Comparison of ENCODE assay signal across 9 mouse cellular contexts in genomic region chr9:61164501-61165251, GRCm38 (mm10).
DNase-seq lines count a peak whose midpoint lies in the region; ATAC-seq and TF ChIP-seq lines count a peak whose summit lies in the region.
"Had no signal": no experiment of that assay in that cellular context is flagged by ENCODE, and none has a peak within 500 bp of the region (broad histone marks: within the 10 kb centered on the region; RNA-seq: fewer than 3 reads in every experiment).

No protein-coding gene starts in this region.

- 73% methylated on average over 11 of the region's 11 CpGs for WGBS in hindbrain, postnatal 0 days
- 72% methylated on average over 11 of the region's 11 CpGs for WGBS in hindbrain, embryonic 13.5 days
- WGBS in heart, embryonic 14.5 days = 45% methylated on average over 11 of the region's 11 CpGs
- WGBS in lung, postnatal 0 days = 35% methylated on average over 11 of the region's 11 CpGs

- H3K4me1 ChIP-seq in hindbrain, postnatal 0 days (ENCODE audit: insufficient read depth, low read length) = 0 out of 2 replicates have a peak, but pooled peaks cover 10% of the 10 kb centered on the region
- peaks cover 26% of the 10 kb centered on the region for H3K4me1 ChIP-seq in hindbrain, embryonic 13.5 days (replicated peaks)
- H3K4me1 ChIP-seq in heart, embryonic 14.5 days (ENCODE audit: control insufficient read depth in 2 of 2, insufficient read depth in 2 of 2, low read length in 2 of 2) = peaks cover 0 to 5% of the 10 kb centered on the region in 2 experiments; a peak in 1 of 4 replicates
- peaks cover 14% of the 10 kb centered on the region for H3K4me1 ChIP-seq in lung, postnatal 0 days (ENCODE audit: insufficient read depth, low read depth, low read length)

- H3K27ac ChIP-seq in hindbrain, postnatal 0 days = no peak overlapping the region
- H3K27ac ChIP-seq in hindbrain, embryonic 13.5 days = no peak overlapping the region
- H3K27ac ChIP-seq in heart, embryonic 14.5 days (replicated peaks in 1 of 2; ENCODE audit: control insufficient read depth in 1 of 2, insufficient read depth in 1 of 2, low read depth in 2 of 2, low read length in 2 of 2) = peak overlapping the region in 1 of 2 experiments; percentile 41; a peak in 2 of 4 replicates
- peak overlapping the region; percentile 4; the same call in 1 of the 2 replicates for H3K27ac ChIP-seq in lung, postnatal 0 days (ENCODE audit: low read length)
- H3K27ac ChIP-seq: neural tube, embryonic 12.5 days had no signal

- no peaks in the 10 kb centered on the region for H3K9me3 ChIP-seq in hindbrain, postnatal 0 days (ENCODE audit: low read length)
- H3K9me3 ChIP-seq in hindbrain, embryonic 13.5 days = no peaks in the 10 kb centered on the region
- H3K9me3 ChIP-seq in heart, embryonic 14.5 days (ENCODE audit: control insufficient read depth, low read length) = no peaks in the 10 kb centered on the region
- H3K9me3 ChIP-seq in lung, postnatal 0 days (ENCODE audit: low read length) = no peaks in the 10 kb centered on the region
- H3K9me3 ChIP-seq: neural tube, embryonic 12.5 days had no signal

- no peak for ATAC-seq in hindbrain, postnatal 0 days
- ATAC-seq in hindbrain, embryonic 13.5 days (ENCODE audit: low FRiP score) = no peak
- 0 out of 2 replicates have a peak, but pooled peaks have one; percentile 38 for ATAC-seq in heart, embryonic 14.5 days (ENCODE audit: insufficient number of reproducible peaks, insufficient read depth, low FRiP score, low read depth)
- peak; percentile 80 for ATAC-seq in lung, postnatal 0 days

- 0 out of 2 replicates have a peak, but pooled peaks have one; percentile 2 for TF ChIP-seq CTCF in hindbrain, postnatal 0 days (IDR thresholded peaks at IDR 0.05; ENCODE audit: low read depth)
- no peak for TF ChIP-seq CTCF in brain, embryonic 14.5 days (IDR thresholded peaks at IDR 0.05; ENCODE audit: borderline replicate concordance, extremely low read depth, insufficient read depth, insufficient read length)
- peak; percentile 37 for TF ChIP-seq CTCF in lung, postnatal 0 days (IDR thresholded peaks at IDR 0.05)

- H3K27me3 ChIP-seq in hindbrain, postnatal 0 days (ENCODE audit: insufficient read depth, low read length) = no peaks in the 10 kb centered on the region
- H3K27me3 ChIP-seq in hindbrain, embryonic 13.5 days = peaks cover 17% of the 10 kb centered on the region
- H3K27me3 ChIP-seq in heart, embryonic 14.5 days (ENCODE audit: control insufficient read depth, insufficient read depth, low read length) = peaks cover 20% of the 10 kb centered on the region; the same call in 1 of the 2 replicates
- H3K27me3 ChIP-seq in lung, postnatal 0 days (replicated peaks; ENCODE audit: insufficient read depth, low read length) = peaks cover 1% of the 10 kb centered on the region; the same call in 1 of the 2 replicates

- no peak overlapping the region for H3K4me2 ChIP-seq in hindbrain, postnatal 0 days (ENCODE audit: low read depth, low read length)
- H3K4me2 ChIP-seq in hindbrain, embryonic 13.5 days = no peak overlapping the region
- no peak overlapping the region for H3K4me2 ChIP-seq in heart, embryonic 14.5 days (ENCODE audit: low read length)
- no peak overlapping the region for H3K4me2 ChIP-seq in lung, postnatal 0 days (replicated peaks; ENCODE audit: low read depth, low read length)
- H3K4me2 ChIP-seq: neural tube, embryonic 12.5 days had no signal

- no peak for TF ChIP-seq EP300 in lung, postnatal 0 days (IDR thresholded peaks at IDR 0.05)

- H3K36me3 ChIP-seq in hindbrain, postnatal 0 days (ENCODE audit: insufficient read depth, low read length) = no peaks in the 10 kb centered on the region
- H3K36me3 ChIP-seq in hindbrain, embryonic 13.5 days = no peaks in the 10 kb centered on the region
- no peaks in the 10 kb centered on the region for H3K36me3 ChIP-seq in heart, embryonic 14.5 days (ENCODE audit: control insufficient read depth, insufficient read depth, low read length)
- no peaks in the 10 kb centered on the region for H3K36me3 ChIP-seq in lung, postnatal 0 days (ENCODE audit: insufficient read depth, low read length)
- H3K36me3 ChIP-seq: neural tube, embryonic 12.5 days had no signal

- DNase-seq in hindbrain, postnatal 0 days (ENCODE audit: low spot score) = no peak
- peak; percentile 59 for DNase-seq in brain, embryonic 14.5 days (ENCODE audit: low read depth)
- DNase-seq in lung, postnatal 0 days (ENCODE audit: low spot score) = peak; percentile 81
- DNase-seq in left cerebral cortex, adult 18-20 months (ENCODE audit: low spot score in 2 of 2) = no peak
- no peak for DNase-seq in right cerebral cortex, postnatal 25 days
- DNase-seq in spleen, postnatal 14 days (ENCODE audit: low spot score in 2 of 2) = no peak

- no peak overlapping the region for H3K4me3 ChIP-seq in hindbrain, postnatal 0 days (ENCODE audit: low read length)
- no peak overlapping the region for H3K4me3 ChIP-seq in hindbrain, embryonic 13.5 days
- H3K4me3 ChIP-seq in heart, embryonic 14.5 days (ENCODE audit: control insufficient read depth in 1 of 2, insufficient read depth in 1 of 2, low read depth in 1 of 2, low read length in 2 of 2) = no peak overlapping the region
- H3K4me3 ChIP-seq in lung, postnatal 0 days (ENCODE audit: low read depth, low read length) = no peak overlapping the region
- H3K4me3 ChIP-seq: neural tube, embryonic 12.5 days had no signal

- no peak for TF ChIP-seq POLR2A in brain, embryonic 14.5 days (IDR thresholded peaks at IDR 0.05; ENCODE audit: borderline replicate concordance, extremely low read depth, insufficient read depth, insufficient read length, poor library complexity, severe bottlenecking)

- H3K9ac ChIP-seq in hindbrain, postnatal 0 days (replicated peaks; ENCODE audit: low read length) = no peak overlapping the region
- H3K9ac ChIP-seq in hindbrain, embryonic 13.5 days = no peak overlapping the region
- H3K9ac ChIP-seq in heart, embryonic 14.5 days (ENCODE audit: low read length) = no peak overlapping the region
- no peak overlapping the region for H3K9ac ChIP-seq in lung, postnatal 0 days (replicated peaks; ENCODE audit: low read depth)
- H3K9ac ChIP-seq: neural tube, embryonic 12.5 days had no signal

Comparison
In these comparisons a context has a peak if more than half of its experiments do, and no peak if none do; other contexts are left out.
1. ATAC-seq: peak in heart, embryonic 14.5 days (single experiment) and lung, postnatal 0 days (single experiment); none in hindbrain, postnatal 0 days (single experiment) and hindbrain, embryonic 13.5 days (single experiment).
2. DNase-seq: peak in brain, embryonic 14.5 days (single experiment) and lung, postnatal 0 days (single experiment); none in hindbrain, postnatal 0 days (single experiment), left cerebral cortex, adult 18-20 months (0 of 2), right cerebral cortex, postnatal 25 days (single experiment) and spleen, postnatal 14 days (0 of 2).